Mouse (Mus musculus) intestine, embryonic 16.5 days (tissue): ENCODE results near the gene Mospd3. TPM values are rescaled to one million over a fixed set of nuclear protein-coding genes. Genes with fewer than 3 reads are reported as not detected.

ENCODE experiments used
- ATAC-seq: fragments of 200-750 bp; cut with Nextera tagmentation; 2 replicates; pipeline ENCODE4 v1.8.0; 2017; ENCODE audit warnings: moderate TSS enrichment, moderate library complexity
- H3K27ac ChIP-seq: fragments of 300-500 bp; sonication (generic); 2 replicates; pipeline ENCODE4 v1.5.1; 2014; ENCODE audit warnings: mild to moderate bottlenecking, low read length
- H3K27me3 ChIP-seq: fragments of 300-500 bp; sonication (generic); replicated peaks from 2 replicates; pipeline ENCODE4 v1.6.1; 2014; ENCODE audit warnings: low read length, control low read depth, mixed read lengths; ENCODE audit not compliant: control insufficient read depth, insufficient read depth
- H3K36me3 ChIP-seq: fragments of 300-500 bp; sonication (generic); 2 replicates; pipeline ENCODE4 v1.6.1; 2014; ENCODE audit warnings: low read length, control low read depth; ENCODE audit not compliant: control insufficient read depth, insufficient read depth
- H3K4me1 ChIP-seq: fragments of 300-500 bp; sonication (generic); 2 replicates; pipeline ENCODE4 v1.6.1; 2014; ENCODE audit warnings: low read length, control low read depth, mixed read lengths; ENCODE audit not compliant: control insufficient read depth, insufficient read depth
- H3K4me2 ChIP-seq: fragments of 300-500 bp; sonication (generic); 2 replicates; pipeline ENCODE4 v1.6.1; 2014; ENCODE audit warnings: low read depth, low read length, control low read depth
- H3K4me3 ChIP-seq: fragments of 300-500 bp; sonication (generic); 2 replicates; pipeline ENCODE4 v1.5.1; 2014; ENCODE audit warnings: mild to moderate bottlenecking, low read length
- H3K9ac ChIP-seq: fragments of 300-500 bp; sonication (generic); 2 replicates; pipeline ENCODE4 v1.6.1; 2014; ENCODE audit warnings: low read depth, low read length
- H3K9me3 ChIP-seq: fragments of 300-500 bp; sonication (generic); 2 replicates; pipeline ENCODE4 v1.6.1; 2016; ENCODE audit warnings: low read length, control low read depth; ENCODE audit not compliant: control insufficient read depth
- WGBS: fragments of 180-500 bp; shearing (Covaris S2); extraction: QIAGEN DNeasy Blood & Tissue Kit; methylation state at CpG from one replicate; pipeline ENCODE4 v1.1.7; 2014; 5-methylcytosine and 5-hydroxymethylcytosine counted together
- polyA plus RNA-seq: library from polyadenylated mRNA; unstranded; fragments of >200 nt; fragmentation: Nextera tagmentation; extraction: Ambion mirVana; gene quantifications from 2 replicates; pipeline ENCODE4 v1.2.1, GENCODE M21; 2015

The Mospd3 gene
- polyA plus RNA-seq, 1 experiment from 2014 or later: 25.2 TPM

DNA sequence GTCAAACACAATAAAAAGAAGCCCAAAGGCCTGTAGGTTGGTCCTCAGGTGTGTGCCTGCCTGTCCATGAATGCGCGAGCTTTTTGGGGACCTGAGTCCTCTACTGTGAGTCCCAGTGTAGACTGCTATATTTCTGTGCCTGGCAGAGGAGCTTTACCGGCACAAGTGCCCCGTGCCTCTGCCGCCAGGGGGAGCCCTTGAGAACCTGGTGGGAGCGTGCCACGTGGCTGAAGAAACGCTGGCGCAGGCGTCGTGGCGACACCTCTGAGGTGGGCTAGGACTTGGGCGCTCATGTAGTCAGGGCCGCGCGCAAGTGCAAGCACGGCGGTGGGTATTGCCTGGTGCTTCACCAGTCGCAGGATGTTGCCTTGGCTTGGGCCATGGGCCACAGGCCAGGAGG is 40.2 kb upstream of the Mospd3 start, which contains the start of gene Sap25:
Sap25 (plus strand) TSS at position 281 of the 400 bp plus-strand sequence.
- 0 out of 2 replicates have a peak, but pooled peaks have one; percentile 14 for ATAC-seq
- Histone ChIP-seq H3K9ac (no peak within 1 kb of the TSS), H3K36me3 (peaks cover 43% of the 10 kb centered on the region), H3K27me3 (peaks cover 14% of the 10 kb centered on the region), H3K4me1 (peaks cover 7% of the 10 kb centered on the region; the same call in 1 of the 2 replicates), H3K27ac (no peak within 1 kb of the TSS), H3K4me3 (no peak within 1 kb of the TSS), H3K4me2 (no peak within 1 kb of the TSS), H3K9me3 (no peaks in the 10 kb centered on the region)
- 89% methylated on average over 19 of the region's 19 CpGs for WGBS

GRCm38 (mm10) chr5:137639472-137639871 is 38.6 kb upstream of the Mospd3 start:
- Histone ChIP-seq H3K27me3 (peaks cover 2% of the 10 kb centered on the region; the same call in 1 of the 2 replicates), H3K4me3 (no peak overlapping the region), H3K4me2 (no peak overlapping the region), H3K36me3 (peaks cover 51% of the 10 kb centered on the region), H3K27ac (no peak overlapping the region), H3K9me3 (no peaks in the 10 kb centered on the region), H3K9ac (no peak overlapping the region), H3K4me1 (peaks cover 8% of the 10 kb centered on the region; the same call in 1 of the 2 replicates)
- ATAC-seq: no peak
- WGBS: 83% methylated on average over 7 of the region's 7 CpGs

GRCm38 (mm10) chr5:137633397-137634084 is 32.7 kb upstream of the Mospd3 start:
- Histone ChIP-seq H3K36me3 (peaks cover 32% of the 10 kb centered on the region), H3K27ac (no peak overlapping the region), H3K4me3 (no peak overlapping the region), H3K9me3 (no peaks in the 10 kb centered on the region), H3K27me3 (no peaks in the 10 kb centered on the region), H3K4me1 (peaks cover 43% of the 10 kb centered on the region), H3K9ac (peak overlapping the region; percentile 10), H3K4me2 (no peak overlapping the region)
- 78% methylated on average over 12 of the region's 12 CpGs for WGBS
- no peak for ATAC-seq

GRCm38 (mm10) chr5:137631591-137631990 is 30.7 kb upstream of the Mospd3 start:
- Histone ChIP-seq H3K27me3 (no peaks in the 10 kb centered on the region), H3K9ac (peak overlapping the region; percentile 91), H3K9me3 (no peaks in the 10 kb centered on the region), H3K4me2 (peak overlapping the region; percentile 84), H3K4me1 (peaks cover 48% of the 10 kb centered on the region), H3K4me3 (peak overlapping the region; percentile 86; the same call in 1 of the 2 replicates), H3K36me3 (peaks cover 18% of the 10 kb centered on the region), H3K27ac (peak overlapping the region; percentile 99)
- no peak for ATAC-seq
- 59% methylated on average over 4 of the region's 4 CpGs for WGBS

- Histone ChIP-seq H3K9ac (peak overlapping the region; percentile 91), H3K4me2 (peak overlapping the region; percentile 84), H3K27ac (peak overlapping the region; percentile 99), H3K9me3 (no peaks in the 10 kb centered on the region), H3K27me3 (no peaks in the 10 kb centered on the region), H3K36me3 (peaks cover 15% of the 10 kb centered on the region), H3K4me3 (peak overlapping the region; percentile 86), H3K4me1 (peaks cover 48% of the 10 kb centered on the region)
- 61% methylated on average over 9 of the region's 9 CpGs for WGBS
- no peak for ATAC-seq
These were observed 30.3 kb upstream of the Mospd3 start for GRCm38 (mm10) chr5:137631171-137631570.

DNA sequence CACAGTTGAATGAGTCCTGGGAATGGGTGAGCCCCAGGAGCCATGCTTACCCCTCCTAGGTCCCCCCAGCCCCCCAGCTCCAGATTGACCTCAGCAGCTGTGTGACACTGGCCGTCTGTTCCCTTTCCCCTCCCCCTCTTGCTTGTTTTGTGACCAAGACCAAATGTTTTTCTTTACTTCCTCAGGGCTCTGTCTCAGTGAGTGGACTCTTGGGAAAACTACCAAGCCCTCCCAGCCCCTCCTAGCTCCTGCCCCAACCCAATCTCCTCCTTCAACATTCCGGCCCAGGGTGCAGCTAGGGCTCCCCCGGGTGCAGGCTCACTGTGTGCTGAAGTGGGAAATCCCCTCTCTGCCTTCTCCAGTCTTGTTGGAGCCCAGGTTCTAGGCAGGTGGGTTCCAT is 29.7 kb upstream of the Mospd3 start:
- Histone ChIP-seq H3K4me2 (peak overlapping the region; percentile 84), H3K4me3 (peak overlapping the region; percentile 86), H3K36me3 (peaks cover 9% of the 10 kb centered on the region), H3K27me3 (no peaks in the 10 kb centered on the region), H3K9ac (peak overlapping the region; percentile 91), H3K4me1 (peaks cover 45% of the 10 kb centered on the region), H3K27ac (peak overlapping the region; percentile 99), H3K9me3 (no peaks in the 10 kb centered on the region)
- WGBS: 19% methylated on average over 3 of the region's 3 CpGs
- ATAC-seq: no peak

- peak overlapping the region; percentile 99 for H3K27ac ChIP-seq
- H3K9me3 ChIP-seq: no peaks in the 10 kb centered on the region
- H3K4me1 ChIP-seq: peaks cover 40% of the 10 kb centered on the region
- ATAC-seq: peak; percentile 57
- peak overlapping the region; percentile 86 for H3K4me3 ChIP-seq
- peak overlapping the region; percentile 84 for H3K4me2 ChIP-seq
- WGBS: 13% methylated on average over 6 of the region's 6 CpGs
- H3K36me3 ChIP-seq: peaks cover 6% of the 10 kb centered on the region; the same call in 1 of the 2 replicates
- no peaks in the 10 kb centered on the region for H3K27me3 ChIP-seq
- H3K9ac ChIP-seq: peak overlapping the region; percentile 91
These were observed 29.2 kb upstream of the Mospd3 start for GRCm38 (mm10) chr5:137629906-137630545.

GRCm38 (mm10) chr5:137629306-137629721 is 28.5 kb upstream of the Mospd3 start:
- Histone ChIP-seq H3K4me2 (peak overlapping the region; percentile 84), H3K9ac (peak overlapping the region; percentile 91), H3K9me3 (no peaks in the 10 kb centered on the region), H3K27ac (peak overlapping the region; percentile 99), H3K4me1 (peaks cover 47% of the 10 kb centered on the region), H3K36me3 (peaks cover 6% of the 10 kb centered on the region; the same call in 1 of the 2 replicates), H3K4me3 (peak overlapping the region; percentile 86), H3K27me3 (no peaks in the 10 kb centered on the region)
- under 1% methylated on average over 23 of the region's 23 CpGs for WGBS
- ATAC-seq: peak; percentile 57

- peak within 1 kb of the TSS; percentile 84 for H3K4me2 ChIP-seq
- WGBS: under 1% methylated on average over 46 of the region's 46 CpGs
- peak; percentile 94 for ATAC-seq
- peak within 1 kb of the TSS; percentile 91 for H3K9ac ChIP-seq
- no peaks in the 10 kb centered on the region for H3K9me3 ChIP-seq
- H3K4me1 ChIP-seq: peaks cover 44% of the 10 kb centered on the region
- H3K27me3 ChIP-seq: no peaks in the 10 kb centered on the region
- peak within 1 kb of the TSS; percentile 99 for H3K27ac ChIP-seq
- peak within 1 kb of the TSS; percentile 86 for H3K4me3 ChIP-seq
- H3K36me3 ChIP-seq: peaks cover 1% of the 10 kb centered on the region; the same call in 1 of the 2 replicates
These were observed 27.8 kb upstream of the Mospd3 start, which contains the start of the genes Fbxo24, Lrch4 and Gm20605 for GRCm38 (mm10) chr5:137628498-137629305. Gene Fbxo24 (minus strand): TSS chr5:137629002. Gene Lrch4 (plus strand): TSS chr5:137629121. Gene Gm20605 (plus strand): TSS chr5:137629175.
